Mouse (Mus musculus) embryo, embryonic 11.5 days (tissue): Measurements from ENCODE around the gene Tas2r118.

ENCODE experiments used
- DNase-seq: peaks from one replicate; pipeline ENCODE4 v3.0.0-alpha.2; 2012; ENCODE audit warnings: low read depth, low spot score

Gene Tas2r118

GRCm38 (mm10) chr6:23969960-23970359 lies at the start of gene Tas2r118:
Tas2r118 (minus strand) TSS chr6:23970060.
- DNase-seq, result no peak

GRCm38 (mm10) chr6:24018320-24018719 lies 48.5 kb upstream of the Tas2r118 start:
- DNase-seq, result no peak

- DNase-seq, result no peak
Measured at GRCm38 (mm10) chr6:23993276-23993675, 23.4 kb upstream of the Tas2r118 start.

DNA sequence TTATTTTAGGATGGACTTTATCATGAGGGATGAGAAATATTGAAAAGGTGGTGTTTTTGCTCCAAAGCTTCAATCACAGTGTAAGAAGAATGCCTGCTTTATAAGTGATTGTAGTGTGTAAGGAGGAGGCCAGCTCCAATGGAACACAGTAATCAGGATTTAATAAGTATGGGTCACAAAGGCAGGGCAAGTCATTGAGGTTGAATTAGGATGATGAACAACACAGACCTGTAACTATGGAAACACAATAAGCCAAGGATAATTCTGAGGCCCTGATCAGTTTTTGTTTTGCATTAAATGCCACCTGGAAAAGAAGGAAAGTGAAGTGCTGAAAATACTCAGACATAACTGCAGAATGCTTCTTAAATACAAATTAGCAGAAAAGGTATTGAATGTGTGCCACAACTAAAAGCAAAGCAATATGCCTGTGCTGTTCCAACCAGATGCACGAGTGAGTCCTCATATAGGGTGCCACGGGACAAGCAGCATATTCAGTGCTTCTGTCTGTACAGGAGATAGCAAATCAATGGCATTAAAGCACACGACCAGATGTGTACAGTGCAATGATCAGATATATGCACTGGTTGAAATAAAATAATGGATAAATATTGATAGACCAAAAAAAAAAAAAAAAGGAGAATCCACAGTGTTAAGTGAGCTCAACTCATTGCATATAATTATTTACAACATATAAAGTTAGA lies 21.0 kb upstream of the Tas2r118 start:
- DNase-seq, result no peak

DNA sequence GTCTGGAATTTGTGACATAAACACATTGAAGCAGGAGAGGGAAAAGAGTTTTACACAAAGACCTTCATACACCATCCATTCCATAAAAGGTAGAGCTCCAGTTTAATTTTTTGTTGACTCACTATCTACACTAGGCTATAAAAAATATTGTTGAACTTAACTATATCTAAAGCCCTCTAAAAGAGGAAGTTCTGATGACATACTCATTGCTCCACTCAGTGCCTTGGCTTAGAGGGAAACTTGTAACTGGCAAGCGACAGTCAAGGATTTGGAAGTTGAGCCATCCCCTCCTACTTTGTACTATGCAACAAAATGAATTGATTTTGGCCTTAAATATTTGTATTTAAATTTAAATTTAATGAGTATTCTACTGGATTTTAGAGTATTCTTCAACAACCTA lies 16.4 kb upstream of the Tas2r118 start:
- no peak for DNase-seq

- no peak for DNase-seq
Measured at GRCm38 (mm10) chr6:23966980-23967379, 2.9 kb downstream of the Tas2r118 start.

DNA sequence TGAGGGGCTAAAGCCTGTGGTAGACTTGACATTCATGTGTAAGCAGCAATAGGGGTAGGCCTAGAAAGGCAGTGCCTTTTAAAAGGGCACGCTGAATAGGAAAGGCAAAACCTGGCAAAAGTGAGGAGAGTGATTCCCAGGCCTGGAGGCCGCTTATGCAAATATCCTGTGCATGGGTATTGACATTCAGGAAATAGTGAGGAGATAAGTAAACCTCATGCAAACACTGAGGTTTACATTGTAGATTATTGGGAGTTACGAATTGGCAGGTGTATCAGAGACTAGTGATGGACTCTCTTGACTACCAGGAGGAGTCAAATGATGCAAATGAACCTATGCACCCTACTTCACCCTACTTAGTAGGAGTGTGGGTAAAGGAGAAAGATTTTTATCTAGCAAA lies 3.9 kb downstream of the Tas2r118 start:
- no peak for DNase-seq

GRCm38 (mm10) chr6:23963741-23964140 lies 6.1 kb downstream of the Tas2r118 start:
- DNase-seq, result no peak

- DNase-seq, result no peak
Measured at GRCm38 (mm10) chr6:23940776-23941175, 29.1 kb downstream of the Tas2r118 start.

DNA sequence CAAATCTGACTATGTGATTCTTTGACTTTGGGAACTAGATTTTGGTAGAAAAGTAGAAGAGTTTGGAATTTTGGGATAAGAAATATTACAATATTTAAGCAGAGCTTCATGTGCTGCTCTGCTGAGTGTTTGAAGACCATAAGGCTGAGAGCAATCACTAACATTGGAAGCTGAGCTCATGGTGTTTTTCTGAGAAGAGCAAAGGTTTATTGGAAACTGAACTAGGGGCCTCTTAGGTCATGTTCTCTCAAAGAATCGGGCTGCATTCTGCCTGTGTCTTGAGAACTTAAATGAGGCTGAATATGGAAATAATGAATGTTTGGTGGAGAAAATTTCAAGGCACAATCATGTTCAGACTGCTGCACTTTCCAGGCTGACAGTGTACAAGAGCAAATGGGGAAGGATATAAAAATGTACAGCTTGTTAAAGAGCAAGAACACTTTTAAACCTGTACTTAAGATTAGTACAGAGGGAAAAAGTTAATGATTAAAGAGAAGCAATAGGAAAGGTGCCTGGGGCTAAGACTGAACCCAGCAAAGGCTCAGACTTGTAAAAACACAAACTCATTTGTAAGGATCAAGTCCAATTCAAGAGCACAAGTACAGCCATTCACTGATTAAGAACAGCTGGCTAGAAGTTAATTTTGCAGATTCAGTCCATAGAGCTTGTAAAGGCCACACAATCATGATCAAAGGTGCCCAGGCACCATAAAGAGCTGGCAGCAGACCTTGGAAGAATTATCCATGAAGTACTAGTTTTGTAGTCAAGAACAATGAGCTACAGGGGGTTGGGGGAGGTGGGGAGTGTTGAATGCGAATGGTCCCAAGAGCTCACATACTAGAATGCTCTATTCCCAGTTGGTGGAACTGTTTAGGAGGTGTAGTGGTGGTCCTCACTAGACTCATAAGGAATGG lies 31.0 kb downstream of the Tas2r118 start:
- no peak for DNase-seq

GRCm38 (mm10) chr6:23936414-23936813 lies 33.4 kb downstream of the Tas2r118 start:
- no peak for DNase-seq

DNA sequence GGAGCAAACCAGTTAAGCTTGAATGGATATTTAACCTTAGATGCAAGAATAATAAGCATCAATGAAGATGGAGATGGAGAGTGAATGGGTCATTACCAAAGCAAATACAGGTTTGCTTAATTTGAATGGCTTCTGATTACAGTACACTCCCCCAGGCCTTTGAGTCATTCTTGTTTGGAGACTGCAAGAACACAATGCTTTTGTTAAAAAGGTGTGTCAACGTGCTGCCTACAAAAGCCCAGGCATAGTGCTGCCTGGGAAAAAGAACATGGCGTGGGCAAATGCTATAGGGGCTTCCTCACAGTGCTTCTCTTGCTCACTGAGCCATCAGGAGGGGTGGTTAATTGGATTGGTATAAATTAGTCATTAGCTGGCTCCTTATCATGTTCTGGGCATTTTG lies 46.1 kb downstream of the Tas2r118 start:
- no peak for DNase-seq
